Mouse (Mus musculus): ENCODE results near the gene Mpp6.

- TF ChIP-seq POLR2A (IDR thresholded peaks at IDR 0.05; ENCODE audit: borderline replicate concordance, extremely low read depth, insufficient read depth, insufficient read length, poor library complexity, severe bottlenecking): no peak
- TF ChIP-seq CTCF (IDR thresholded peaks at IDR 0.05; ENCODE audit: borderline replicate concordance, extremely low read depth, insufficient read depth, insufficient read length): no peak
Observed at GRCm38 (mm10) chr6:50232984-50233383, 122.9 kb downstream of the Mpp6 start.
